Mouse (Mus musculus): ENCODE data around the gene Utp4.

- TF ChIP-seq CTCF (IDR thresholded peaks at IDR 0.05; ENCODE audit: low read depth) (no peak), EP300 (IDR thresholded peaks at IDR 0.05; ENCODE audit: low read depth) (no peak)
Observed at GRCm38 (mm10) chr8:106865354-106865753, 28.1 kb upstream of the Utp4 start.
